Mouse (Mus musculus) left cerebral cortex, adult 2 months (tissue): ENCODE measurements at regions not wholly inside any gene's neighbourhood (a gene's known extent, or its start where the extent isn't known, plus 50 kb on each side); places are given as distances from the start of the nearest gene placed in this dataset.

ENCODE experiments used
- DNase-seq, 2 experiments: peaks; one replicate each; pipeline ENCODE4 v3.0.0; 2021 to 2022; ENCODE audit warnings: low spot score in 2 of 2, mixed read lengths in 1 of 2; ENCODE audit errors: extremely low spot score in 1 of 2
- H3K27ac ChIP-seq: fragments of 200-600 bp; 2 replicates; pipeline ENCODE4 v1.8.1; 2022
- H3K4me3 ChIP-seq: fragments of 200-600 bp; 2 replicates; pipeline ENCODE4 v1.8.1; 2022
- CTCF ChIP-seq: fragments of 200-600 bp; IDR thresholded peaks from 2 replicates; pipeline ENCODE4 v1.8.1; 2022; ENCODE audit warnings: antibody characterized with exemption, mild to moderate bottlenecking, moderate library complexity
- intact Hi-C: fragments of 180-260 bp; cut with DNase I; formaldehyde crosslinking; loops from one replicate; pipeline ENCODE4 v1.15.1; 2025

- intact Hi-C loops: no loop called here
- DNase-seq: no peak
- Histone ChIP-seq H3K27ac (no peak overlapping the region), H3K4me3 (no peak overlapping the region)
- no peak for TF ChIP-seq CTCF
Measured at GRCm38 (mm10) chr7:34587239-34587638, 69.3 kb downstream of the Kctd15 start.

GRCm38 (mm10) chr7:34585312-34585865 is 71.1 kb downstream of the Kctd15 start:
- no peak for TF ChIP-seq CTCF
- no peak overlapping the region for H3K4me3 ChIP-seq
- no peak for DNase-seq
- no peak overlapping the region for H3K27ac ChIP-seq
- intact Hi-C loops: no loop called here

- no peak for TF ChIP-seq CTCF
- DNase-seq: no peak
- Histone ChIP-seq H3K4me3 (no peak overlapping the region), H3K27ac (no peak overlapping the region)
- intact Hi-C loops: no loop called here
Measured at GRCm38 (mm10) chr7:34584870-34585269, 71.7 kb downstream of the Kctd15 start.

- no peak overlapping the region for H3K4me3 ChIP-seq
- TF ChIP-seq CTCF: no peak
- DNase-seq: no peak
- H3K27ac ChIP-seq: no peak overlapping the region
- intact Hi-C loops: no loop called here
Measured at GRCm38 (mm10) chr7:34580866-34581265, 75.7 kb downstream of the Kctd15 start.

GRCm38 (mm10) chr7:34571295-34571694 is 85.2 kb downstream of the Kctd15 start:
- intact Hi-C loops: no loop called here
- no peak overlapping the region for H3K27ac ChIP-seq
- no peak for DNase-seq

GRCm38 (mm10) chr7:34570114-34571065 is 86.1 kb downstream of the Kctd15 start:
- intact Hi-C loops: no loop called here
- TF ChIP-seq CTCF: no peak
- peak; percentile 19 to 20 for DNase-seq
- Histone ChIP-seq H3K27ac (no peak overlapping the region; the same call in 1 of the 2 replicates), H3K4me3 (peak overlapping the region; percentile 33)

More at GRCm38 (mm10) chr7:34571295-34571694, 85.2 kb downstream of the Kctd15 start:
- no peak for TF ChIP-seq CTCF
- no peak overlapping the region for H3K4me3 ChIP-seq

- TF ChIP-seq CTCF: no peak
- Histone ChIP-seq H3K4me3 (peak overlapping the region; percentile 33), H3K27ac (no peak overlapping the region)
- intact Hi-C loops: no loop called here
- DNase-seq: no peak
Measured at GRCm38 (mm10) chr7:34569747-34570113, 86.8 kb downstream of the Kctd15 start.

- H3K4me3 ChIP-seq: no peak overlapping the region
- intact Hi-C loops: no loop called here
- no peak overlapping the region for H3K27ac ChIP-seq
- DNase-seq: no peak
- no peak for TF ChIP-seq CTCF
Measured at GRCm38 (mm10) chr7:34567575-34567974, 89.0 kb downstream of the Kctd15 start.

- intact Hi-C loops: no loop called here
- no peak for DNase-seq
- TF ChIP-seq CTCF: no peak; the same call in none of the 2 replicates
- Histone ChIP-seq H3K27ac (no peak overlapping the region), H3K4me3 (no peak overlapping the region)
Measured at GRCm38 (mm10) chr7:34562160-34562559, 94.4 kb downstream of the Kctd15 start.

GRCm38 (mm10) chr7:34558615-34559343 is 97.8 kb downstream of the Kctd15 start:
- DNase-seq: no peak
- Histone ChIP-seq H3K4me3 (no peak overlapping the region), H3K27ac (no peak overlapping the region)
- TF ChIP-seq CTCF: no peak; the same call in 1 of the 2 replicates
- intact Hi-C loops: no loop called here

GRCm38 (mm10) chr7:34555196-34555595 is 101.3 kb downstream of the Kctd15 start:
- Histone ChIP-seq H3K27ac (no peak overlapping the region), H3K4me3 (no peak overlapping the region)
- no peak for TF ChIP-seq CTCF
- no peak for DNase-seq
- intact Hi-C loops: no loop called here
